Mouse (Mus musculus) hematopoietic stem cell, adult 5-6 weeks (primary cell): ENCODE results near the gene Tmem169. TPM values are rescaled to one million over a fixed set of nuclear protein-coding genes. Genes with fewer than 3 reads are reported as not detected.

Source experiments
- ATAC-seq, 2 experiments: fragments of 125-278 bp in 1 of 2; replicated peaks in 1 of 2; 2 replicates each; pipeline ENCODE4 v1.8.0; 2016 to 2017; ENCODE audit warnings: inconsistent platforms in 2 of 2, mild to moderate bottlenecking in 2 of 2, moderate number of reproducible peaks in 2 of 2, low read depth in 1 of 2, moderate TSS enrichment in 1 of 2; ENCODE audit not compliant: low FRiP score in 2 of 2, poor library complexity in 2 of 2, severe bottlenecking in 2 of 2, insufficient read depth in 1 of 2, low TSS enrichment in 1 of 2
- total RNA-seq: library from RNA; stranded (forward); fragments of 172-1452, 232-1000 nt; gene quantifications from 2 replicates; pipeline ENCODE4 v1.2.3, GENCODE M21; 2017

Tmem169 gene
- total RNA-seq, 1 experiment from 2014 or later = not detected

DNA sequence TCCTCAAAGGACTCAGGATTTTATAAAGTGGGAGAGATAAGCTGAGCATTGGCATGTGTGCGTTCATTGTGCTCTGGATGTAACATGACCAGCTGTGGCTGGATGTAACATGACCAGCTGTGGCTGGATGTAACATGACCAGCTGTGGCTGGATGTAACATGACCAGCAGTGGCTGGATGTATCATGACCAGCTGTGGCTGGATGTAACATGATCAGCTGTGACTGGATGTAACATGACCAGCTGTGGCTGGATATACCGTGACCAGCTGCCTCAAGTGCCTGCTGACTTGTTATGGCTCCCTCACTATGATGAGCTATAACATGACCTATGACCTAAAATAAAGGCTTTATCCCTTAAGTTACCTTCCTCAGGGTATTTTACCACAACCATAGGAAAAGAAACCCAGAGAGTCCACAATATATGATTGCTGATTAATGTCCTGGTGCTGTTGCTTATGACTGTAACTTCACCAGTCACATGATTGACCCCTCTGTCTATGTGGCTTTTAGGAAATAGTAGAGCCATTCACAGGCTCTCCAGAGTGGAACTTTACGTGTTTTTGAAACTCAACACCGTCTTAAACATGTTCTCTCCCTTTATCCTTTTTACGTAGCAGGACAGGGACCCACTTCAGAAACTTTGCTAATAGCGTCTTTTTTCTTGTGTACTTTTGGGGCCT, 25.7 kb downstream of the Tmem169 start:
- no peak for ATAC-seq

GRCm38 (mm10) chr1:72312701-72313398, 28.7 kb downstream of the Tmem169 start:
- ATAC-seq = no peak

DNA sequence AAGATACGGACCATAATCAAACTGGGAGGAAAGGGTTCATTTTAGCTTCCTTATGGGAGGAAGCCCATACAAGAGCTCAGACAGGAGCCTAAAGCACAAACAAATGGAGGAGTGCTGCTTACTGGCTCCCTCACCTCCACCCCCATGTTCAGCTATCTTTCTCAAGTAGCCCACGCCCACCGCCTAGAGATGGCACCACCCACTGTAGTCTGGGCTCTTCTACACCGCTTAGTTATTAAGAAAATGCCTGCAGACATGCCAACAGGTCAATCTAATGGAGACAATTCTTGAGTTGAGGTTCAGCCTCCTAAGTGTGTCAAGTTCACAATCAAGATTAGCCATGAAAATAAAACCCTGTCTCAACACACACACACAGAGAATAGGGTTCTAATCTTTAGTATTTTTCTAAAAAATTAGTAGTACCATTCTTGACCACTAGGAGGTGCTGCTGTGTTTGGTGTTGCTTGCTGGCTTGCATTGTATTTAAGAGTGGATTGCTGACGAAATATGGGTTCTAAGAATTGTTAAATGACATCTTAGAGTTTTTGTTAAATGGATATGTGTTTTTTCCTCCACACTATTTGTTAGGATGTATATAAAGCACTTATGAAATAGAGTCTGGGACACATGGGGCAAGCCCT, 29.4 kb downstream of the Tmem169 start:
- peak; percentile 71 to 72; a peak in 3 of 4 replicates for ATAC-seq

DNA sequence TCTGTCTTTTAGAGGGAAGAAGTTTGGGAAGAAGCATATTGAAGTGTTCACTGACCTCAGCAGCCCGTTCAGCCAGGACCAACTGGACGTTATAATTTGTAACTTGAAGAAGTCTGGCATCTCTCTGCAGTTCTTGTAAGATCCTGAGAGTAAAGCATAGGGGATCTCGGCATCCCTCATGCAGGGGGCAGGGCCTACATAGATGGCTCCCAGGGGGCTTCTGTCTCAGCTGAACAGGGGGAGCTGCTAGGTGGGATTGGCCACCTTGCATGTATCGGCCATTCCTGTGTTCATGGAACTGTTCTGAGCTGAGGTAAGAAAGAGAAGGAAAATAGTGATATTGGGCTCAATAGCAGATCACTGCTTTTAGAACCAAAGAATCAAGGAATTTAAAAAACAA, 31.3 kb downstream of the Tmem169 start:
- ATAC-seq = no peak

DNA sequence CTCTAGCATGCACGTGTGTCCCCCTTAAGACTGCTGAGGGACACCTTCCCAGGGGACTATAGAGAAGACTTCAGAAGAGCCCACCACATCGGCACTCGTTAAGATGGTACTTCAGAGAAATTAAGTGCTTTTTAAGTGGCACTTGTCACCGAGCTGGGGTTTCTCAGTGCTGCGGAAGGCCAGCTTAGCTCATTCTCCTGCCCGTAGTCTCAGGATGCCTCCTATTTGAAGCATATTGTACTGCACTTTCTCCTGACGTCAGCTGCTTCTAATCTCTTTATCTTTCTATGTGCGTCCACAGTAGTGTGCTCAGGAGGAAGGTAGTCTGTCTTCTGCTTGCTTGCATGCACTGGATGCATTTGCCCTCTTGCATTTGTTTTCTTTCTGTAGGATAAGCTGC, 32.2 kb downstream of the Tmem169 start:
- ATAC-seq = no peak

GRCm38 (mm10) chr1:72316901-72317300, 32.7 kb downstream of the Tmem169 start:
- no peak for ATAC-seq

GRCm38 (mm10) chr1:72320759-72321158, 36.6 kb downstream of the Tmem169 start:
- ATAC-seq = peak in 1 of 2 experiments; percentile 42; a peak in 1 of 4 replicates

DNA sequence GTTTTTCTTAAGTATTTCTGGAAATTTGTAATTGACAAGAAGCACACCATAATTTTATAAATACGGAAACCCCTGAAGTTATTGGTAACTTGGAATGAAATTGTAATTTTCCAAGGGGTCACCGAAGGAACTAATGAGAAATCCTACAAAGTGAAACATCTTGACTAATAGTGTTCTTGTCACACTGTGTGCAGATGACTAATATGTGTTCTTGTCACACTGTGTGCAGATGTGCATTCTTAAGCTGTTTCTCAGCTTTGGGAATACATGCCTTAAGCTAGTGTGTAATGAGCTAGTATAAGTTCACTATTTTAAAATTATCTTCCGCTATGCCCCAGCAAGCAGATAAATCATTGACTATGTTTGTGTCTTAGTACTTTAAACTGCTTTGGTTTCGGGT, 39.1 kb downstream of the Tmem169 start:
- no peak for ATAC-seq

DNA sequence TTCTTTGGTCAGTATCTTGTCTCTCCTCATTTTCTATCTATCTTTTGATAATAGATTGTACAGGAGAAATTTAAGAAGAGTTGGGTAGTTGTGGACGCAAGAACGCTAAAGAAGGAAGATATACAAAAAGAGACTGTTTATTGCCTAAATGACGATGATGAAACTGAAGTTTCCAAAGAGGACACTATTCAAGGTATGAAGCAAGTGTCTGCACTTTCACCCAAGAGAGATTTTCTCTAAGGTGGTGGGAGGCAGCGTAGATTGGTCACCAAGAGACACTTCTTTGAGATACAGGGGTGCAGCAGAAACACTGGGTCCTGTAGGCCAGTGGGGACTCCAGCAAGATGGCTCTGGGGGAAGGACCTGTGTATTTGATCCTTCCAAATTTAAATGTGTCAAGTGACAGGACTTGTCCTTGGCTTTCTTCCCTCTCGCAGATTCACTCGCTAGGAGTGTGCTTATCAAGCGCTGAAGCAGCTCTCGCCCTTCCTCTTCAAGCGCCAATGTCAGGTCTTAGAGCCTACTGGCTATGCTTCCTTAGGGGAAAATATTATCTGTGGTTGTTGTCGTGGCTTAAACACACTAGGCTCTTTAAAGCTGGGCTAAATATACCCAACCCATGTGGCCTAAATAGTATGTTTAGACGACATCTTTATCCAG, 42.1 kb downstream of the Tmem169 start:
- ATAC-seq = peak in 1 of 2 experiments; percentile 48; a peak in 1 of 4 replicates

DNA sequence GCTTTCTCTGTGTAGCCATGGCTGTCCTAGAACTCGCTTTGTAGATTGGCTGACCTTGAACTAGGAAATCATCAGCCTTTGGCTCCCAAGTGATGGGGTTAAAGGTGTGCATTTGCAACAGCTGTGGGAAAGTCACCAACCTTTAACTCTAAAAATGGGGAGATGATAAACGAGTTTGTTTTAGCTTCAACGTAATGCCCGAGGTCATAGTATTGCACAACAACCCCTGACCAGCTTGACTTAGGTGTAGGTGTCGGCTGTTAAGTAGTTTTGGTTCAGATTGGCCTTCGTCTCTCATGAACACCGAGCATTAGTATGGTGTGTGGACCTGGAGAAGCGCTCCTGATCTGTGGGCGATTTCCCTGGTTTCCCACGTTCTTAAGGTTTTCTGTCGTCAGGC, 50.6 kb downstream of the Tmem169 start:
- no peak for ATAC-seq

GRCm38 (mm10) chr1:72336780-72337179, 52.6 kb downstream of the Tmem169 start:
- ATAC-seq = no peak

DNA sequence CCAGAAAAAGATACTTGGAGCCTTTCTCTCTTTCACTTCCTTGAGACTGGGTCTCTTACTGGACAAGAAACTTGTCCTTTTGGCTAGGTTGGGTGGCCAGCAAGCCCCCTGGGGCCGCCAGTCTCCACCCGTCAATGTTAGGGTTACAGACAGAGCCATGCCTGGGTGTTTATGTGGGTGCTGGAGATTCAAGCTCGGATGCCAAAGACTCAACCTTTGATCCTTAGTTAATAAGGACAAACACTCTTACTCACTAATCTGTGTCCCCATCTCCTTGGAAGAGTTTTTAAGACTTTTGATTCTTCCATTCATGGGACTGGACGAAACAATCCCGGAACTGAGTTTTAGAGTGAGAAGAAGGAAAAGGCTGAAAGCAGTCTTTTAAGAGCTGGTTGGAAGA, 54.2 kb downstream of the Tmem169 start:
- no peak for ATAC-seq

DNA sequence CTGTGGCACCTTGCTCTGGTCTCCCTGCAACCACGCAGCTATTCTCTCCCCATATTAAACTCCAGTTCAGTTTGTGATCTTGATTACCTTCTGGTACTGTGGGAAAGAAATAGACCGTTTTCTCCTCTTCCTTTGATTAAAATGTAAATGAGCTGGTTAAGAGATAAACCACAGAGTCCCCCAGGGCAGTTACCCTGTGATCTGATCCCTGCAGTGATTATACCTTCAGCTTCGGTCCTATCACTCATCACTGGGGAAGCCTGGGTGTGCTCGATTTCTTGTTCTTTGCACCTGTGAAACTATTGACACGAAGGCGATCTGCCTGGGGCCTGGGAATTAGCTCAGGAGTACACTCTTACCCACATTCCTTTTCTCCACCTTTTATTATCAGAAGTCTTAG, 63.7 kb downstream of the Tmem169 start:
- no peak for ATAC-seq

Other genes with a start within 250 kb of the Tmem169 start
- not detected in 2 replicates for gene Mreg, start 72.1 kb upstream of the Tmem169 start, total RNA-seq
- gene Pecr, start 55 bp upstream of the Tmem169 start, total RNA-seq = 10.5 and 10.9 TPM in 2 replicates
- 47.5 and 57.9 TPM in 2 replicates for gene Xrcc5, start 23.1 kb downstream of the Tmem169 start, total RNA-seq